Mouse (Mus musculus): ENCODE results near the gene Celsr1. TPM values are rescaled to one million over a fixed set of nuclear protein-coding genes. Genes with fewer than 3 reads are reported as not detected.

Gene Celsr1
- 0.11 and 0.25 TPM in 2 replicates for polyA plus RNA-seq (2016; fragmentation: Nextera tagmentation; extraction: Ambion mirVana)

- peak within 1 kb of the TSS; percentile 70 for H3K4me2 ChIP-seq
- H3K4me1 ChIP-seq: peaks cover 25% of the 10 kb centered on the region
- no peak within 1 kb of the TSS for H3K27ac ChIP-seq
- H3K9me3 ChIP-seq (replicated peaks): 0 out of 2 replicates have a peak, but pooled peaks cover 4% of the 10 kb centered on the region
- no peak within 1 kb of the TSS for H3K9ac ChIP-seq
- 1% methylated on average over 75 of the region's 80 CpGs for WGBS (ENCODE audit: insufficient replicate concordance)
- no peaks in the 10 kb centered on the region for H3K36me3 ChIP-seq
- no peak for ATAC-seq
- peaks cover 94% of the 10 kb centered on the region for H3K27me3 ChIP-seq (replicated peaks)
- peak within 1 kb of the TSS; percentile 53 for H3K4me3 ChIP-seq
Measured at GRCm38 (mm10) chr15:86033191-86033841, at the start of gene Celsr1. Gene Celsr1 (minus strand): TSS chr15:86033777.

- H3K9me3 ChIP-seq (replicated peaks): no peaks in the 10 kb centered on the region
- peaks cover 5% of the 10 kb centered on the region; the same call in 1 of the 2 replicates for H3K36me3 ChIP-seq
- peaks cover 93% of the 10 kb centered on the region for H3K4me1 ChIP-seq
- no peak overlapping the region for H3K4me2 ChIP-seq
- 15% methylated on average over 6 of the region's 6 CpGs for WGBS (ENCODE audit: insufficient replicate concordance)
- H3K27me3 ChIP-seq (replicated peaks): no peaks in the 10 kb centered on the region
- H3K4me3 ChIP-seq: no peak overlapping the region
- H3K27ac ChIP-seq: peak overlapping the region; percentile 53; the same call in 1 of the 2 replicates
- no peak for ATAC-seq
- no peak overlapping the region for H3K9ac ChIP-seq
Measured at GRCm38 (mm10) chr15:86083261-86083741, 49.7 kb upstream of the Celsr1 start.

DNA sequence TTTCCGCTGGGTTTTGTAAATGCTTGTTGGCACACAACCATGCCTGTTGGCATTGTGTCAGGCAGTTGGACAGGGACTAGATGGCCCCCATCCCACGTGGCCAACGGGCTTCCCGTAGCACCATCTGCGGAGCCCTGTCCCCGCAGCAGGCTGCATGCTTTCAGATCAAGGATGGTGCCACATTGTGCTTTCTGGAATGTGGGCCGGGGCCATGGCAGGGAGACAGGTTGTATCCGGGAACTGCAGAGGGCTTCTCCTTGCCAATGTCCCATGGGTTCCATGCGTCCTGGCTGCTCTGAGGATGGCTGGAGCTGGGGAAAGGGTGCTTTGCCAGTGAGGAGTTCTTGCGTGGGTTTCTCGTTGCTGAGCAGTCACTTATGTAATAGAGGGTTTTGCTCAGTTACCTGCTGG, 49.0 kb upstream of the Celsr1 start:
- no peaks in the 10 kb centered on the region for H3K27me3 ChIP-seq (replicated peaks)
- H3K4me1 ChIP-seq: peaks cover 93% of the 10 kb centered on the region
- no peak overlapping the region for H3K4me2 ChIP-seq
- H3K4me3 ChIP-seq: no peak overlapping the region
- peaks cover 5% of the 10 kb centered on the region; the same call in 1 of the 2 replicates for H3K36me3 ChIP-seq
- no peaks in the 10 kb centered on the region for H3K9me3 ChIP-seq (replicated peaks)
- no peak for ATAC-seq
- no peak overlapping the region for H3K9ac ChIP-seq
- H3K27ac ChIP-seq: peak overlapping the region; percentile 13; the same call in 1 of the 2 replicates
- 85% methylated on average over 11 of the region's 11 CpGs for WGBS (ENCODE audit: insufficient replicate concordance)

DNA sequence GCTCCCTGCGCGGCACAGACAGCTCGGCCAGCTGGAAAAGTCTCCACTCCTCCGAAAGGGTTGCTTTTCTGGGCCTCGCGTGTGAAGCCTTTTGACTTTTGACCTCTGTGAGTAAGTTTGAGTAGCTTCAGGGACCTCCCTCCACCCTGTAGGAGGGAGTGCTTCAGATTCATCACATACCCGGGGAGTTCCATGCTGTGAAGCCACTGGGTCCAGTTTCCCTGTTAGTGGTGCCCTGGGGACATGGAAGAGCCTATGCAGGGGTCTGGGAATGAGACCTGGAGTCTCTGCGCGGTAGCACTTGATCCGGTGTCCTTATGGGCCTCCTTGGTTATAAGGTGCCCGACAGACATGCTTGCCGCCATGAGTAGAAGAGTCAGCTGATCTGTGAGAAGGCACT, 48.1 kb upstream of the Celsr1 start:
- no peak overlapping the region for H3K4me2 ChIP-seq
- H3K27me3 ChIP-seq (replicated peaks): no peaks in the 10 kb centered on the region
- no peaks in the 10 kb centered on the region for H3K9me3 ChIP-seq (replicated peaks)
- peaks cover 87% of the 10 kb centered on the region for H3K4me1 ChIP-seq
- no peak overlapping the region for H3K27ac ChIP-seq
- peaks cover 9% of the 10 kb centered on the region; the same call in 1 of the 2 replicates for H3K36me3 ChIP-seq
- no peak overlapping the region for H3K4me3 ChIP-seq
- 81% methylated on average over 12 of the region's 12 CpGs for WGBS (ENCODE audit: insufficient replicate concordance)
- H3K9ac ChIP-seq: no peak overlapping the region
- ATAC-seq: no peak

DNA sequence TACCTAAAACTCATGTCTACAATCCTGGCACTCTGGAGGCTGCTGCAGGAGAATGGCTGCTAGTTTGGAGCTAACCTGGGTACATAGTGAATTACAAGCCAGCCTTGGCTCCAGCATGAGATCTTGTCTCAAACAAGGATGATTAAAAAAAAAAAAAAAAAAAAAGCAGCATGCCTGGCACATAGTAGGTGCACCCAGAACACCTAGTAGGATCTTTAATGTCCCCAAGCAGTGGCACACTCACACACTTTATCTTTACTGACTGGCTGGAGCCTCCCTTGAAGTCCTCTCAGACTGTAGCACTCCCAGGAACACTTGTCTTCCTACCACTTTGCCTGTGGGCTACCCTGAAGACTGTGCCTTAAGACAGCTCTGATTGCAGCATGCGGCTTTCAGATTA, 46.8 kb upstream of the Celsr1 start:
- Histone ChIP-seq H3K9ac (no peak overlapping the region), H3K4me1 (peaks cover 87% of the 10 kb centered on the region), H3K36me3 (peaks cover 12% of the 10 kb centered on the region; the same call in 1 of the 2 replicates), H3K27ac (no peak overlapping the region), H3K9me3 (replicated peaks) (no peaks in the 10 kb centered on the region), H3K4me2 (no peak overlapping the region), H3K4me3 (no peak overlapping the region), H3K27me3 (replicated peaks) (no peaks in the 10 kb centered on the region)
- WGBS (ENCODE audit: insufficient replicate concordance): 67% methylated on average over 1 of the region's 1 CpGs
- no peak for ATAC-seq

DNA sequence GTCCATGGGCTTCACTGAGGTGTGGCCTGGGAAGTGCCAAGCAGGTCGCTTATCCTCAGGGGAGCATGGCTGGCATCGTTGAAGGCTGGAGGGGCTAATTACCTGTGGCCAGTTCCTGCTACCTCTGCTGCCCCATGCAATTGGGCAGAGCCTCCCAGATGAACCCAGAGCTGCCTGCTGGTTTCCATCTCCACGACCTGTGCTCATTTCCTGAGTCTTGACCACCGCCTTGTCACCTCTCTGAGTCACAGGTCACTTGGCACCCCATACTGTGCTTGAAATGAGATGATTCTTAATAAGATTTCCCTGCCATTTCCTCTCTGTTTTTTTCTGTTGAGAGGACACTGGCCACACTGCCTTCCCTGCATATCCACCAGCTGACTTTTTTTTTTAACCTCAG, 46.3 kb upstream of the Celsr1 start:
- H3K27ac ChIP-seq: no peak overlapping the region
- no peaks in the 10 kb centered on the region for H3K27me3 ChIP-seq (replicated peaks)
- peaks cover 82% of the 10 kb centered on the region for H3K4me1 ChIP-seq
- ATAC-seq: no peak
- H3K4me2 ChIP-seq: no peak overlapping the region
- H3K36me3 ChIP-seq: peaks cover 12% of the 10 kb centered on the region; the same call in 1 of the 2 replicates
- no peak overlapping the region for H3K9ac ChIP-seq
- H3K4me3 ChIP-seq: no peak overlapping the region
- H3K9me3 ChIP-seq (replicated peaks): no peaks in the 10 kb centered on the region
- WGBS (ENCODE audit: insufficient replicate concordance): 57% methylated on average over 4 of the region's 4 CpGs

GRCm38 (mm10) chr15:86079467-86079866, 45.9 kb upstream of the Celsr1 start:
- Histone ChIP-seq H3K4me2 (no peak overlapping the region), H3K36me3 (peaks cover 16% of the 10 kb centered on the region), H3K9me3 (replicated peaks) (no peaks in the 10 kb centered on the region), H3K27ac (0 out of 2 replicates have a peak overlapping the region, but pooled peaks have one; percentile 8), H3K4me1 (peaks cover 79% of the 10 kb centered on the region), H3K9ac (no peak overlapping the region), H3K4me3 (no peak overlapping the region), H3K27me3 (replicated peaks) (no peaks in the 10 kb centered on the region)
- no peak for ATAC-seq
- WGBS (ENCODE audit: insufficient replicate concordance): 68% methylated on average over 5 of the region's 5 CpGs

DNA sequence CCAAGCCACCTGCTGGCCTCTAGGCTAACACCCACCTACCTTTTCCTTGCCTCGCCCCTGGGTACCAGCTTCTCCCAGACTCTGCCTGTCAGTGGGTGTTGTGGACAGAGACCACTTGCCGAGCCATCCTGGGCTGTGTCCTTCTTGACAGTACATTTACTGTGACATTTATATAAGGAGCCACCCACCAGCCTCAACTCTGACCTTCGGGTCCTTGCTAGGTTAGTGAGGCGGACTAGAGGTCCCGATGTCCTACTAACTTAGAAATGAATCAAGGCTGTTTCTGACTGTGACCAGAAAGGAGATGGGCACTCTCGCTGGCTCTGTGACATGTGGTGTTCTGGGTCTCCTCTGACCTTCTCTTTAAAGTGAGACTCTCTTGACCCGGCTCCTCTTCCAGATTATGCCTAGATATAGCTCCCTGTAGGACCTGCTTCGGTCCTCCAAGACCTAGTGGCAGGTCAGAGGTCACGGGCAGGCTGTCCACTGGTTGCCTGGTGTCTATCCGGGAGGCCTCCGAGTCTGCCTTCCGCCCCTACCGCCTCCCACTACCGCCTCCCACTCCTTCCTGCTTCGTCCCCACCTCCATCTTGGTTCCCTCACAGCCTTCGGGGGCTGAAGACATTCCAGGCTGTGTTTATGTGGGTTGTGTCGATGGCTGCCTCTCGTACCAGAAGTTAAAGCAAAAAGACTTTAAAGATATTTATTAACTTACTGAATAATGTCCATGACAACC, 45.1 kb upstream of the Celsr1 start:
- Histone ChIP-seq H3K4me3 (no peak overlapping the region), H3K27me3 (replicated peaks) (no peaks in the 10 kb centered on the region), H3K36me3 (peaks cover 17% of the 10 kb centered on the region), H3K9ac (no peak overlapping the region), H3K27ac (peak overlapping the region; percentile 8; the same call in 1 of the 2 replicates), H3K4me2 (no peak overlapping the region), H3K9me3 (replicated peaks) (no peaks in the 10 kb centered on the region), H3K4me1 (peaks cover 71% of the 10 kb centered on the region)
- 64% methylated on average over 18 of the region's 18 CpGs for WGBS (ENCODE audit: insufficient replicate concordance)
- ATAC-seq: no peak

- Histone ChIP-seq H3K36me3 (peaks cover 17% of the 10 kb centered on the region), H3K27me3 (replicated peaks) (no peaks in the 10 kb centered on the region), H3K9me3 (replicated peaks) (no peaks in the 10 kb centered on the region), H3K4me1 (peaks cover 64% of the 10 kb centered on the region), H3K27ac (no peak overlapping the region), H3K4me3 (no peak overlapping the region), H3K4me2 (no peak overlapping the region), H3K9ac (no peak overlapping the region)
- ATAC-seq: no peak
- 44% methylated on average over 5 of the region's 5 CpGs for WGBS (ENCODE audit: insufficient replicate concordance)
Measured at GRCm38 (mm10) chr15:86077934-86078333, 44.4 kb upstream of the Celsr1 start.

GRCm38 (mm10) chr15:86076378-86076777, 42.8 kb upstream of the Celsr1 start:
- peaks cover 60% of the 10 kb centered on the region for H3K4me1 ChIP-seq
- H3K9ac ChIP-seq: no peak overlapping the region
- no peak overlapping the region for H3K4me2 ChIP-seq
- no peak overlapping the region for H3K4me3 ChIP-seq
- no peaks in the 10 kb centered on the region for H3K27me3 ChIP-seq (replicated peaks)
- 71% methylated on average over 8 of the region's 8 CpGs for WGBS (ENCODE audit: insufficient replicate concordance)
- H3K36me3 ChIP-seq: peaks cover 17% of the 10 kb centered on the region
- H3K27ac ChIP-seq: peak overlapping the region; percentile 47; the same call in 1 of the 2 replicates
- ATAC-seq: no peak
- H3K9me3 ChIP-seq (replicated peaks): no peaks in the 10 kb centered on the region

DNA sequence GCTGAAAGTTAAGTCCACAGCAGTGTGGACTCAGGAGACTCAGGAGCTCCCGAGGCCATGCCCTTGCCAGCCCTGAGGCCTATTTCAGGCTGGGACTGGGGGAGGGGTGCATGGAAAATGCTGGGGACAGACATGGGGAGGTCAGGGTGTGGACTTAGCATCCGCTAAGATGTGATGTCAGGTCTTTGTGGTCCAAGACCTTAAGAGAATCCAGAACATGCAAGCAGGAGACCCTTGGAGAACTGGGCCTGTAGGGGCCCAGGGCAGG, 42.4 kb upstream of the Celsr1 start:
- Histone ChIP-seq H3K9ac (no peak overlapping the region), H3K9me3 (replicated peaks) (no peaks in the 10 kb centered on the region), H3K4me2 (no peak overlapping the region), H3K27me3 (replicated peaks) (no peaks in the 10 kb centered on the region), H3K4me3 (no peak overlapping the region), H3K4me1 (peaks cover 60% of the 10 kb centered on the region), H3K27ac (no peak overlapping the region), H3K36me3 (peaks cover 17% of the 10 kb centered on the region)
- 77% methylated on average over 2 of the region's 2 CpGs for WGBS (ENCODE audit: insufficient replicate concordance)
- ATAC-seq: no peak

GRCm38 (mm10) chr15:86075305-86076047, 41.9 kb upstream of the Celsr1 start:
- Histone ChIP-seq H3K27me3 (replicated peaks) (no peaks in the 10 kb centered on the region), H3K4me1 (peaks cover 62% of the 10 kb centered on the region), H3K9ac (no peak overlapping the region), H3K27ac (no peak overlapping the region), H3K4me2 (no peak overlapping the region), H3K4me3 (no peak overlapping the region), H3K36me3 (peaks cover 17% of the 10 kb centered on the region), H3K9me3 (replicated peaks) (no peaks in the 10 kb centered on the region)
- no peak for ATAC-seq
- 87% methylated on average over 20 of the region's 20 CpGs for WGBS (ENCODE audit: insufficient replicate concordance)

Measured in liver, embryonic 12.5 days (tissue).